Comparison of ENCODE assay signal across 26 mouse cellular contexts in genomic region chr4:156054130-156054529, GRCm38 (mm10). TPM values are rescaled to one million over a fixed set of nuclear protein-coding genes. Genes with fewer than 3 reads are reported as not detected.
DNase-seq lines count a peak whose midpoint lies in the region; ATAC-seq and TF ChIP-seq lines count a peak whose summit lies in the region.
"Had no signal": no experiment of that assay in that cellular context is flagged by ENCODE, and none has a peak within 500 bp of the region (broad histone marks: within the 10 kb centered on the region; RNA-seq: fewer than 3 reads in every experiment).

No protein-coding gene starts in this region.

- ATAC-seq in heart, embryonic 13.5 days (ENCODE audit: extremely low read depth, insufficient number of reproducible peaks, low FRiP score, low TSS enrichment) = no peak
- peak; percentile 36 for ATAC-seq in intestine, embryonic 14.5 days (replicated peaks; ENCODE audit: low FRiP score, low TSS enrichment, low read depth)
- ATAC-seq in intestine, postnatal 0 days = peak; percentile 82
- no peak for ATAC-seq in stomach, embryonic 16.5 days (ENCODE audit: insufficient read depth, low FRiP score)
- ATAC-seq: activated CD4-positive, CD25-positive, alpha-beta regulatory T cell, adult 4 months; forebrain, embryonic 14.5 days; forebrain, postnatal 0 days; hindbrain, embryonic 16.5 days had no signal

- DNase-seq in heart, postnatal 25 days (ENCODE audit: low spot score) = no peak
- no peak for DNase-seq in intestine, embryonic 14.5 days (ENCODE audit: low spot score)
- no peak for DNase-seq in gastrocnemius, postnatal 25 days
- DNase-seq in ovary, postnatal 14 days (ENCODE audit: low spot score) = no peak
- no peak for DNase-seq in right cerebral cortex, postnatal 36 days (ENCODE audit: low spot score in 2 of 2)
- DNase-seq: adrenal gland, adult 8-10 months; adrenal gland, postnatal 25 days; cerebellum, adult 11-12 months; cerebellum, adult 9-10 months; cerebellum, postnatal 14 days; forebrain, postnatal 0 days; gastrocnemius, adult 2 months; gastrocnemius, postnatal 14 days; heart, adult 18-20 months; heart, postnatal 14 days had no signal

- WGBS in heart, embryonic 13.5 days = 78% methylated on average over 4 of the region's 4 CpGs
- 74% methylated on average over 4 of the region's 4 CpGs for WGBS in intestine, embryonic 14.5 days
- 42% methylated on average over 4 of the region's 4 CpGs for WGBS in intestine, postnatal 0 days
- WGBS in stomach, embryonic 16.5 days = 65% methylated on average over 4 of the region's 4 CpGs

- no peak overlapping the region for H3K4me3 ChIP-seq in heart, embryonic 13.5 days
- no peak overlapping the region for H3K4me3 ChIP-seq in intestine, embryonic 14.5 days (ENCODE audit: low read depth, low read length)
- no peak overlapping the region for H3K4me3 ChIP-seq in intestine, postnatal 0 days (ENCODE audit: low read depth, low read length)
- H3K4me3 ChIP-seq in stomach, embryonic 16.5 days (replicated peaks; ENCODE audit: low read length) = no peak overlapping the region
- H3K4me3 ChIP-seq: embryonic facial prominence, embryonic 12.5 days; embryonic facial prominence, embryonic 15.5 days; gastrocnemius, adult 2 months; heart, embryonic 12.5 days; hindbrain, embryonic 12.5 days had no signal

- peak overlapping the region; percentile 78; the same call in 1 of the 2 replicates for H3K27ac ChIP-seq in heart, embryonic 13.5 days (replicated peaks)
- 0 out of 2 replicates have a peak overlapping the region, but pooled peaks have one; percentile 3 for H3K27ac ChIP-seq in intestine, embryonic 14.5 days (ENCODE audit: low read depth)
- peak overlapping the region; percentile 90 for H3K27ac ChIP-seq in intestine, postnatal 0 days (ENCODE audit: low read depth, low read length)
- H3K27ac ChIP-seq in stomach, embryonic 16.5 days (ENCODE audit: low read length) = peak overlapping the region; percentile 37; the same call in 1 of the 2 replicates
- H3K27ac ChIP-seq: embryonic facial prominence, embryonic 12.5 days; embryonic facial prominence, embryonic 15.5 days; gastrocnemius, adult 2 months; hindbrain, embryonic 12.5 days had no signal

- H3K9me3 ChIP-seq in heart, embryonic 13.5 days = no peaks in the 10 kb centered on the region
- no peaks in the 10 kb centered on the region for H3K9me3 ChIP-seq in intestine, embryonic 14.5 days (ENCODE audit: control insufficient read depth, low read length)
- no peaks in the 10 kb centered on the region for H3K9me3 ChIP-seq in intestine, postnatal 0 days (ENCODE audit: control insufficient read depth)
- no peaks in the 10 kb centered on the region for H3K9me3 ChIP-seq in stomach, embryonic 16.5 days (replicated peaks; ENCODE audit: control insufficient read depth, low read length)
- H3K9me3 ChIP-seq: embryonic facial prominence, embryonic 12.5 days; embryonic facial prominence, embryonic 15.5 days; heart, embryonic 12.5 days; hindbrain, embryonic 12.5 days had no signal

- H3K9ac ChIP-seq in heart, embryonic 13.5 days = no peak overlapping the region
- no peak overlapping the region for H3K9ac ChIP-seq in intestine, embryonic 14.5 days (ENCODE audit: low read length)
- no peak overlapping the region for H3K9ac ChIP-seq in intestine, postnatal 0 days (ENCODE audit: low read depth, low read length)
- no peak overlapping the region for H3K9ac ChIP-seq in stomach, embryonic 16.5 days (ENCODE audit: low read length)
- H3K9ac ChIP-seq: embryonic facial prominence, embryonic 12.5 days; embryonic facial prominence, embryonic 15.5 days; forebrain, postnatal 0 days; heart, embryonic 12.5 days; hindbrain, embryonic 12.5 days had no signal

- intact Hi-C loops in heart, postnatal 25 days (cut with DNase I) = no loop called here

- no peak for TF ChIP-seq CTCF in intestine, postnatal 0 days (IDR thresholded peaks at IDR 0.05; ENCODE audit: low read depth)

- H3K4me2 ChIP-seq in heart, embryonic 13.5 days = no peak overlapping the region
- H3K4me2 ChIP-seq in intestine, embryonic 14.5 days (ENCODE audit: low read length) = no peak overlapping the region
- peak overlapping the region; percentile 68 for H3K4me2 ChIP-seq in intestine, postnatal 0 days (replicated peaks; ENCODE audit: low read depth)
- H3K4me2 ChIP-seq in stomach, embryonic 16.5 days (ENCODE audit: low read depth, low read length) = peak overlapping the region; percentile 50; the same call in 1 of the 2 replicates
- H3K4me2 ChIP-seq: embryonic facial prominence, embryonic 12.5 days; embryonic facial prominence, embryonic 15.5 days; heart, embryonic 12.5 days; hindbrain, embryonic 12.5 days had no signal

- H3K4me1 ChIP-seq in heart, embryonic 13.5 days = peaks cover 42% of the 10 kb centered on the region
- no peaks in the 10 kb centered on the region for H3K4me1 ChIP-seq in intestine, embryonic 14.5 days (replicated peaks; ENCODE audit: control insufficient read depth, insufficient read depth, low read length)
- H3K4me1 ChIP-seq in intestine, postnatal 0 days (replicated peaks; ENCODE audit: control insufficient read depth, insufficient read depth, low read length) = peaks cover 11% of the 10 kb centered on the region; the same call in 1 of the 2 replicates
- H3K4me1 ChIP-seq in stomach, embryonic 16.5 days (ENCODE audit: control insufficient read depth, insufficient read depth, low read length) = no peaks in the 10 kb centered on the region; the same call in 1 of the 2 replicates
- H3K4me1 ChIP-seq: embryonic facial prominence, embryonic 12.5 days; hindbrain, embryonic 12.5 days had no signal

- H3K36me3 ChIP-seq in heart, embryonic 13.5 days = no peaks in the 10 kb centered on the region
- H3K36me3 ChIP-seq in intestine, embryonic 14.5 days (ENCODE audit: control insufficient read depth, insufficient read depth, low read length) = no peaks in the 10 kb centered on the region
- no peaks in the 10 kb centered on the region for H3K36me3 ChIP-seq in intestine, postnatal 0 days (ENCODE audit: control insufficient read depth, insufficient read depth)
- no peaks in the 10 kb centered on the region for H3K36me3 ChIP-seq in stomach, embryonic 16.5 days (ENCODE audit: control insufficient read depth, insufficient read depth, low read length)
- H3K36me3 ChIP-seq: embryonic facial prominence, embryonic 12.5 days; embryonic facial prominence, embryonic 15.5 days; heart, embryonic 12.5 days; hindbrain, embryonic 12.5 days had no signal

- peaks cover 11% of the 10 kb centered on the region for H3K27me3 ChIP-seq in heart, embryonic 13.5 days (replicated peaks)
- H3K27me3 ChIP-seq in intestine, embryonic 14.5 days (replicated peaks; ENCODE audit: control insufficient read depth, insufficient read depth, low read length) = no peaks in the 10 kb centered on the region
- no peaks in the 10 kb centered on the region for H3K27me3 ChIP-seq in intestine, postnatal 0 days (replicated peaks; ENCODE audit: control insufficient read depth, insufficient read depth, low read length)
- no peaks in the 10 kb centered on the region for H3K27me3 ChIP-seq in stomach, embryonic 16.5 days (ENCODE audit: control insufficient read depth, insufficient read depth, low read length)
- H3K27me3 ChIP-seq: embryonic facial prominence, embryonic 12.5 days; embryonic facial prominence, embryonic 15.5 days; hindbrain, embryonic 12.5 days had no signal

RNA-seq across cellular contexts. Expression of gene Ttll10, which starts 5.1 kb away (rescaled TPM):
- 0.60 and 0.66 TPM in 2 replicates for polyA plus RNA-seq in heart, embryonic 13.5 days (2015; fragmentation: Nextera tagmentation; extraction: Ambion mirVana)
- not detected for total RNA-seq in heart, postnatal 25 days (2021)
- 2.7 and 3.5 TPM in 2 replicates for polyA plus RNA-seq in intestine, embryonic 14.5 days (2014; fragmentation: Nextera tagmentation; extraction: Ambion mirVana)
- 2.1 and 2.6 TPM in 2 replicates for polyA plus RNA-seq in intestine, postnatal 0 days (2015; fragmentation: Nextera tagmentation; extraction: Ambion mirVana)
- 4.6 and 5.0 TPM in 2 replicates for polyA plus RNA-seq in stomach, embryonic 16.5 days (2015; fragmentation: Nextera tagmentation; extraction: Ambion mirVana)
- total RNA-seq in gastrocnemius, postnatal 25 days (2021) = not detected
- total RNA-seq: common myeloid progenitor, adult 5-6 weeks; forebrain, postnatal 0 days; gastrocnemius, adult 2 months; gastrocnemius, postnatal 14 days; heart, postnatal 14 days had no signal
- polyA plus RNA-seq: activated CD4-positive, CD25-positive, alpha-beta regulatory T cell, adult 4 months; forebrain, embryonic 14.5 days; hindbrain, embryonic 16.5 days had no signal

RNA-seq across cellular contexts. Expression of gene Tnfrsf18, which starts 28.2 kb away (rescaled TPM):
- 1.9 and 2.0 TPM in 2 replicates for polyA plus RNA-seq in heart, embryonic 13.5 days (2015; fragmentation: Nextera tagmentation; extraction: Ambion mirVana)
- total RNA-seq in heart, postnatal 25 days (2021) = under 1 TPM in 1 of 2 experiments, not detected in 1; 0.34 TPM
- polyA plus RNA-seq in intestine, embryonic 14.5 days (2014; fragmentation: Nextera tagmentation; extraction: Ambion mirVana) = 1.6 and 2.0 TPM in 2 replicates
- polyA plus RNA-seq in intestine, postnatal 0 days (2015; fragmentation: Nextera tagmentation; extraction: Ambion mirVana) = 0.55 and 0.56 TPM in 2 replicates
- 2.4 and 3.1 TPM in 2 replicates for polyA plus RNA-seq in stomach, embryonic 16.5 days (2015; fragmentation: Nextera tagmentation; extraction: Ambion mirVana)
- not detected for total RNA-seq in gastrocnemius, postnatal 25 days (2021)
- total RNA-seq: adrenal gland, postnatal 25 days; forebrain, postnatal 0 days; gastrocnemius, adult 2 months; gastrocnemius, postnatal 14 days had no signal

RNA-seq across cellular contexts. Expression of gene Tnfrsf4, which starts 40.5 kb away (rescaled TPM):
- polyA plus RNA-seq in heart, embryonic 13.5 days (2015; fragmentation: Nextera tagmentation; extraction: Ambion mirVana) = 0.42 and 0.47 TPM in 2 replicates
- under 1 TPM in 1 of 2 experiments, not detected in 1; 0.23 TPM for total RNA-seq in heart, postnatal 25 days (2021)
- 0.50 and 0.56 TPM in 2 replicates for polyA plus RNA-seq in intestine, embryonic 14.5 days (2014; fragmentation: Nextera tagmentation; extraction: Ambion mirVana)
- polyA plus RNA-seq in intestine, postnatal 0 days (2015; fragmentation: Nextera tagmentation; extraction: Ambion mirVana) = 0.14 and 0.35 TPM in 2 replicates
- 0.30 and 0.87 TPM in 2 replicates for polyA plus RNA-seq in stomach, embryonic 16.5 days (2015; fragmentation: Nextera tagmentation; extraction: Ambion mirVana)
- under 1 TPM; 0.51 to 0.80 TPM for total RNA-seq in gastrocnemius, postnatal 25 days (2021)
- total RNA-seq: common myeloid progenitor, adult 5-6 weeks had no signal
- polyA plus RNA-seq: hindbrain, embryonic 16.5 days had no signal

RNA-seq across cellular contexts. Expression of gene 9430015G10Rik, which starts 55.7 kb away (rescaled TPM):
- 16.2 and 18.0 TPM in 2 replicates for polyA plus RNA-seq in heart, embryonic 13.5 days (2015; fragmentation: Nextera tagmentation; extraction: Ambion mirVana)
- total RNA-seq in heart, postnatal 25 days (2021) = 1 to 10 TPM; 3.3 to 3.6 TPM
- 34.5 and 38.8 TPM in 2 replicates for polyA plus RNA-seq in intestine, embryonic 14.5 days (2014; fragmentation: Nextera tagmentation; extraction: Ambion mirVana)
- 3.4 and 3.5 TPM in 2 replicates for polyA plus RNA-seq in intestine, postnatal 0 days (2015; fragmentation: Nextera tagmentation; extraction: Ambion mirVana)
- polyA plus RNA-seq in stomach, embryonic 16.5 days (2015; fragmentation: Nextera tagmentation; extraction: Ambion mirVana) = 26.8 and 32.3 TPM in 2 replicates
- total RNA-seq in gastrocnemius, postnatal 25 days (2021) = 1 to 10 TPM; 2.2 to 4.3 TPM

Comparison
In these comparisons a context has a peak if more than half of its experiments do, and no peak if none do; other contexts are left out.
1. H3K4me2 ChIP-seq: peak in intestine, postnatal 0 days (single experiment) and stomach, embryonic 16.5 days (single experiment); none in heart, embryonic 13.5 days (single experiment) and intestine, embryonic 14.5 days (single experiment).
2. ATAC-seq: peak in intestine, embryonic 14.5 days (single experiment) and intestine, postnatal 0 days (single experiment); none in heart, embryonic 13.5 days (single experiment) and stomach, embryonic 16.5 days (single experiment).
3. H3K27ac ChIP-seq: peak in every context shown above with its lines; median percentile 90 in intestine, postnatal 0 days; 78 in heart, embryonic 13.5 days; 37 in stomach, embryonic 16.5 days; 3 in intestine, embryonic 14.5 days.